Mouse (Mus musculus) limb, embryonic 10.5 days (tissue): ENCODE results near the gene Cept1. TPM values are rescaled to one million over a fixed set of nuclear protein-coding genes. Genes with fewer than 3 reads are reported as not detected.

Experiments used
- DNase-seq: peaks from one replicate; pipeline ENCODE4 v3.0.0-alpha.2; 2017; ENCODE audit warnings: low spot score
- H3K27ac ChIP-seq: fragments of 300-500 bp; sonication (generic); 2 replicates; pipeline ENCODE4 v1.5.1; 2016; ENCODE audit warnings: mild to moderate bottlenecking
- H3K27me3 ChIP-seq: fragments of 300-500 bp; sonication (generic); 2 replicates; pipeline ENCODE4 v1.6.1; 2016; ENCODE audit warnings: low read depth, mild to moderate bottlenecking; ENCODE audit not compliant: poor library complexity, severe bottlenecking
- H3K36me3 ChIP-seq: fragments of 300-500 bp; sonication (generic); 2 replicates; pipeline ENCODE4 v1.6.1; 2016; ENCODE audit warnings: mild to moderate bottlenecking, moderate library complexity
- H3K4me1 ChIP-seq: fragments of 300-500 bp; sonication (generic); 2 replicates; pipeline ENCODE4 v1.6.1; 2016
- H3K4me3 ChIP-seq: fragments of 300-500 bp; sonication (generic); 2 replicates; pipeline ENCODE4 v1.5.1; 2016; ENCODE audit warnings: mild to moderate bottlenecking, moderate library complexity
- H3K9me3 ChIP-seq: fragments of 300-500 bp; sonication (generic); replicated peaks from 2 replicates; pipeline ENCODE4 v1.6.1; 2016; ENCODE audit warnings: mild to moderate bottlenecking
- WGBS: fragments of 180-500 bp; shearing (Covaris S2); methylation state at CpG from one replicate; pipeline ENCODE4 v1.1.7; 2016; 5-methylcytosine and 5-hydroxymethylcytosine counted together
- polyA plus RNA-seq: library from polyadenylated mRNA; unstranded; fragments of >200 nt; fragmentation: Nextera tagmentation; extraction: Ambion mirVana; gene quantifications from 2 replicates; pipeline ENCODE4 v1.2.1, GENCODE M21; 2016

Gene Cept1
- polyA plus RNA-seq, 1 experiment from 2014 or later = 46.4 TPM

DNA sequence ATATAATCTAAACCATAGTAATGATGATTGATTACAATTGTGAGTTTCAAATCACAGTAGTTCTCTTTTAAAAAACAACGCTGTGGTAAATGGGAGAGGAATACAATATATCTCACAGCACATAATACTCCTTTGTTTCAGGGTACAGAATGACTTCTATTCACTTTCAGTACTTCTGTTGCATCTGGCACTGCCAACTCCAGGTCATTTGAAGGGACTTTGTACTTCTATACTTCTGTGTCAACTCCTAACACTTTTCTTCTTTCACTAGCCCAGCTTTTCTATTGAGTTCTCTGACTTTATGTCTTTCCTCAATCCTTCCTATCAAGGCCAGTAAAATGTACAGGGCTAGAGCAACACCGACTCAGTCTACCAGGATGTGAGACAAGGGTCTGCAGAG, 21.2 kb downstream of the Cept1 start:
- no peaks in the 10 kb centered on the region; the same call in 1 of the 2 replicates for H3K36me3 ChIP-seq
- H3K27ac ChIP-seq = no peak overlapping the region
- no peaks in the 10 kb centered on the region for H3K9me3 ChIP-seq
- WGBS = 91% methylated on average over 2 of the region's 2 CpGs
- H3K27me3 ChIP-seq = no peaks in the 10 kb centered on the region
- no peak overlapping the region for H3K4me3 ChIP-seq
- no peak for DNase-seq
- H3K4me1 ChIP-seq = no peaks in the 10 kb centered on the region

DNA sequence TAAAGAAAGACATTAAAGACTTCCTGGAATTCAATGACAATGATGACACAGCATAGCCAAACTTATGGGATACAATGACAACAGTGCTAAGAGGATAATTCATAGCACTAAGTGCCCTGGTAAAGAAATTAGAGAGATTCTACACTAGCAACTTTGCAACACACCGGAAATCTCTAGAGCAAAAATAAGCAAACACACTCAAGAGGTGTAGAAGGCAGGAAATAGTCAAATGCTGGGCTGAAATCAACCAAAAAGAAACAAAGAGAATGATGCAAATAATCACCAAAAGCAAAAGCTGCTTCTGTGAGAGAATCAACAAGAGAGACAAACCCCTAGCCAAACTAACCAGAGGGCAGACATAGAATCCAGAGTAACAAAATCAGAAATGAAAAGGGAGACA, 24.9 kb downstream of the Cept1 start:
- no peak overlapping the region for H3K4me3 ChIP-seq
- DNase-seq = no peak
- WGBS = 90% methylated on average over 1 of the region's 1 CpGs
- no peaks in the 10 kb centered on the region for H3K27me3 ChIP-seq
- no peaks in the 10 kb centered on the region for H3K9me3 ChIP-seq
- H3K36me3 ChIP-seq = peaks cover 3% of the 10 kb centered on the region; the same call in 1 of the 2 replicates
- no peak overlapping the region for H3K27ac ChIP-seq
- no peaks in the 10 kb centered on the region for H3K4me1 ChIP-seq

DNA sequence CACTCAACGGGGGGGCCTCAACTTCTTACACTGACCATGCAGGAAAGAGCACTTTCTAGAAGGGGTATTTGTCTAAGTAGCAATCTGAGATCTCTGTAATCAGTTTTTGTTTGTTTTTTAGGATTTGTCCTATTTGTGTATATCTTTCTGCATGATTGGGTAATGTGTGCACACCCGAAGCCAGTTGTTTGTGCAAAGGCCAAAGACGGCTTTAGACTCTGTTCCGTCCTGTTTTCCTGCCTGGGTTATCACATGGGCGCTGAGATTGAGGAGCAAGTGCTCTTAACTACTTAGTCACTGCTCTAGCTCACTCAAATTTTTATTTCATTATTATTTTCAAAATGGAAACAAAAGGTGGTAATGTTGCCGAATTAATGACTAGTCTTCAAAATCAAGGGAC, 32.6 kb downstream of the Cept1 start:
- Histone ChIP-seq H3K9me3 (no peaks in the 10 kb centered on the region), H3K4me1 (no peaks in the 10 kb centered on the region), H3K27ac (no peak overlapping the region), H3K4me3 (no peak overlapping the region), H3K36me3 (peaks cover 4% of the 10 kb centered on the region; the same call in 1 of the 2 replicates), H3K27me3 (no peaks in the 10 kb centered on the region)
- DNase-seq = no peak
- 94% methylated on average over 6 of the region's 6 CpGs for WGBS

GRCm38 (mm10) chr3:106510669-106511068, 36.9 kb downstream of the Cept1 start:
- Histone ChIP-seq H3K9me3 (no peaks in the 10 kb centered on the region), H3K4me3 (no peak overlapping the region), H3K27ac (no peak overlapping the region), H3K27me3 (no peaks in the 10 kb centered on the region), H3K4me1 (no peaks in the 10 kb centered on the region), H3K36me3 (peaks cover 2% of the 10 kb centered on the region; the same call in 1 of the 2 replicates)
- DNase-seq = no peak
- WGBS = 86% methylated on average over 1 of the region's 1 CpGs

DNA sequence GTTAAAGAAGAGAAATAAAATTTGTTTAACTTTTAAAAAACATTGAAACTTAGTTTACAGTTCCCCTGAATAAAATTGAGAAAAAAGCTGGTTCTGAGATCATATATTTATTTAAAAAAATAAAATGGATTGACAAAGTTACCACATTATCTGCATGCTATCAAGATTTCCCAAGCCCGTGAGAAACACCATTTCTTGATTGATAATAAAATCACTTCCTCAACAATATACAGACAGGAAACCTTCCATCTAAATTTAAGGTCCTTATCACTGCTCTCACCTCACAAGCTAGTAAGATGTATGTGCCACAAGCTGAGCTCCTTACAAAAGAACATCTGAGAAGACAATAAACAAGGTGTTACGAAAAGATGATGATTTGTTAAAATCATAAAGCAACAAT, 44.7 kb downstream of the Cept1 start:
- H3K27me3 ChIP-seq = no peaks in the 10 kb centered on the region
- WGBS = 95% methylated on average over 2 of the region's 2 CpGs
- H3K27ac ChIP-seq = no peak overlapping the region
- H3K4me1 ChIP-seq = no peaks in the 10 kb centered on the region
- H3K36me3 ChIP-seq = peaks cover 33% of the 10 kb centered on the region
- no peak overlapping the region for H3K4me3 ChIP-seq
- no peaks in the 10 kb centered on the region for H3K9me3 ChIP-seq
- DNase-seq = no peak

GRCm38 (mm10) chr3:106500510-106500909, 47.1 kb downstream of the Cept1 start:
- H3K4me1 ChIP-seq = no peaks in the 10 kb centered on the region
- peaks cover 33% of the 10 kb centered on the region for H3K36me3 ChIP-seq
- H3K27me3 ChIP-seq = no peaks in the 10 kb centered on the region
- DNase-seq = no peak
- H3K9me3 ChIP-seq = no peaks in the 10 kb centered on the region
- no peak overlapping the region for H3K27ac ChIP-seq
- no peak overlapping the region for H3K4me3 ChIP-seq
- WGBS = 94% methylated on average over 2 of the region's 2 CpGs

GRCm38 (mm10) chr3:106496996-106497395, 50.6 kb downstream of the Cept1 start:
- no peak overlapping the region for H3K27ac ChIP-seq
- no peaks in the 10 kb centered on the region for H3K4me1 ChIP-seq
- no peaks in the 10 kb centered on the region for H3K9me3 ChIP-seq
- no peak overlapping the region for H3K4me3 ChIP-seq
- no peaks in the 10 kb centered on the region for H3K27me3 ChIP-seq
- DNase-seq = no peak
- H3K36me3 ChIP-seq = peaks cover 5% of the 10 kb centered on the region; the same call in 1 of the 2 replicates
- 83% methylated on average over 3 of the region's 3 CpGs for WGBS

DNA sequence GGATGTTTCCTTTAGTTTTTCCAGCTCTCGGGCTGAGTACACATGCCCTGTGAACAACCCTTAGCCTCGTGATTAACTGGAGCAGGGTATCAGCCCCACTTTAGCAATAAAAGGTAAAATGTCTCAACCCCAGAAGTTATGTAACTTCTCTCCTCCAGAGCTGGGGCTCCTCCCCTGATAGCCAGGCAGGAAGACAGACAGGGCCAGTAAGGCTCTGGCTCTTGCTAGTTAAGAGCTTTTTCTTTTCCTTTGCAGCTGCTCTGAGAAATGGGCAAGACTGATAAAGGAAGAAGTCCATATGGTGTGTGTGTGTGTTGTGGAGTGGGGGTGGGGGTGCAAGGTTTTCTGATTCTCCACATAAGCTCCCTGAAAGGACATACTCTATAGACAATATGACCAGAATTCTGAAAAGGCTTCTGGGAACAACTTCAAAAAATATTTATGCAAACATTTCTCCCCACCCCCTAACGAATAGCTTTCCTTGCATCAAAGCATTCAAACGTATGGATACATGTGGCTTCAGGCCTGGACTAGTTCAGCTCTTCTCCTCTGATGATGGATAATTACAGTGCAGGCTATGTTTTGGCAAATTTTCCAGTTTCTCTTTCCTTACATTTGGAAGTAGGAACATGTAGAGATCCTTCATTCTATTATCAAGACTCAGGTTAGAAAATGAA, 51.4 kb downstream of the Cept1 start:
- Histone ChIP-seq H3K9me3 (no peaks in the 10 kb centered on the region), H3K36me3 (0 out of 2 replicates have a peak, but pooled peaks cover 2% of the 10 kb centered on the region), H3K27me3 (no peaks in the 10 kb centered on the region), H3K4me1 (no peaks in the 10 kb centered on the region), H3K27ac (no peak overlapping the region), H3K4me3 (no peak overlapping the region)
- DNase-seq = no peak
- WGBS = 78% methylated on average over 4 of the region's 4 CpGs

GRCm38 (mm10) chr3:106495346-106496044, 52.1 kb downstream of the Cept1 start:
- H3K36me3 ChIP-seq = 0 out of 2 replicates have a peak, but pooled peaks cover 2% of the 10 kb centered on the region
- WGBS = 95% methylated on average over 1 of the region's 1 CpGs
- H3K27ac ChIP-seq = no peak overlapping the region
- no peaks in the 10 kb centered on the region for H3K27me3 ChIP-seq
- no peaks in the 10 kb centered on the region for H3K4me1 ChIP-seq
- no peaks in the 10 kb centered on the region for H3K9me3 ChIP-seq
- no peak for DNase-seq
- no peak overlapping the region for H3K4me3 ChIP-seq

GRCm38 (mm10) chr3:106494417-106494950, 53.1 kb downstream of the Cept1 start:
- Histone ChIP-seq H3K9me3 (no peaks in the 10 kb centered on the region), H3K4me3 (no peak overlapping the region), H3K36me3 (no peaks in the 10 kb centered on the region), H3K27ac (no peak overlapping the region), H3K27me3 (no peaks in the 10 kb centered on the region), H3K4me1 (no peaks in the 10 kb centered on the region)
- 85% methylated on average over 1 of the region's 1 CpGs for whole genome bisulfite sequencing
- no peak for DNase-seq

DNA sequence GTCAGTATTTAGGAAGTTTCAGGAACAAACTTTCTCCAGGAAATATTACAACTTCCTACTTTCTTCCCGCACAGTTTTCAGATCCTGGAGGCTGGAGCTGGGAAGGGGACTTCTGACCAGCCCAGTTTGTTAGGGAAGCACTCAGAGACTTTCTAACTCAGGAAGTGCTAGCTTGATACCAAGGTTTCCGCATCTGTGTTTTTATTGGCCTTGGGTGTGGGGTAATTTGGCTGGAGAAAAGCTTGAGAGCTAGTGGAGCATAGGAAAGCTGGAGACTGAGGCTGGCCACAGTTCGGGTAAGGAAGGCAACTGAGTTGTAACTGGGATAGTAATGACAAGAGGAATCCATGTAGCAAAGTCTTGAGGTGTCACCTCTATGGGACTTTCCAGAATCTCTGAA, 53.7 kb downstream of the Cept1 start:
- Histone ChIP-seq H3K9me3 (no peaks in the 10 kb centered on the region), H3K27me3 (no peaks in the 10 kb centered on the region), H3K36me3 (no peaks in the 10 kb centered on the region), H3K4me3 (no peak overlapping the region), H3K4me1 (no peaks in the 10 kb centered on the region), H3K27ac (no peak overlapping the region)
- WGBS = 76% methylated on average over 3 of the region's 3 CpGs
- DNase-seq = no peak

DNA sequence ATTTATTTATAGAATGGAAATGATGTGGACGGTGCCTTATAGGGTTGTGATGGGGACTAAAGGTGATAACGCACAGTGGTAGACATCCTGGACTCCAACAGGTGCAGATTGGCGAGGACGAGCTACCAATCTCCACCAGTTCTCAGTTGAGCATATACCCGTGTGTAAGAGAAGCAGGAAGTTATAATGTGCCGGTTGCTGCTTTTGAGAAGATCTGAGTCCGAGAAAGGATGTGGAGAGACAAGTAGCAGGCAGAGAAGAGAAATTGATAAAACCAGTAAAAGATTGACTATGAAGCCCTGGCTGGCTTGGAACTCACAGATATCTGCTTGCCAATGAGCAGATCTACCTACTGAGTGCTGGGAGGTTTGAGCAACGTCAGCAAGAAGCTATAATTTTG, 54.4 kb downstream of the Cept1 start:
- 93% methylated on average over 8 of the region's 8 CpGs for WGBS
- H3K9me3 ChIP-seq = no peaks in the 10 kb centered on the region
- H3K27ac ChIP-seq = no peak overlapping the region
- DNase-seq = no peak
- no peaks in the 10 kb centered on the region for H3K27me3 ChIP-seq
- no peaks in the 10 kb centered on the region for H3K4me1 ChIP-seq
- H3K36me3 ChIP-seq = no peaks in the 10 kb centered on the region
- H3K4me3 ChIP-seq = no peak overlapping the region

GRCm38 (mm10) chr3:106492723-106493122, 54.9 kb downstream of the Cept1 start:
- no peaks in the 10 kb centered on the region for H3K9me3 ChIP-seq
- no peak for DNase-seq
- WGBS = 98% methylated on average over 1 of the region's 1 CpGs
- no peaks in the 10 kb centered on the region for H3K36me3 ChIP-seq
- no peak overlapping the region for H3K4me3 ChIP-seq
- no peaks in the 10 kb centered on the region for H3K27me3 ChIP-seq
- no peak overlapping the region for H3K27ac ChIP-seq
- H3K4me1 ChIP-seq = no peaks in the 10 kb centered on the region
